Mouse (Mus musculus): ENCODE data around the gene Vasn.

- TF ChIP-seq CTCF (IDR thresholded peaks at IDR 0.05): peak; percentile 40
- no peak for TF ChIP-seq EP300 (IDR thresholded peaks at IDR 0.05)
Observed at GRCm38 (mm10) chr16:4654706-4655105, 15.0 kb downstream of the Vasn start.
